Mouse (Mus musculus) lung, postnatal 0 days (tissue): ENCODE measurements around the gene Rhbdd1. TPM values are rescaled to one million over a fixed set of nuclear protein-coding genes. Genes with fewer than 3 reads are reported as not detected.

Source experiments
- ATAC-seq: fragments of 200-750 bp; cut with Nextera tagmentation; 2 replicates; pipeline ENCODE4 v1.8.0; 2017; ENCODE audit warnings: moderate library complexity
- DNase-seq: peaks from one replicate; pipeline ENCODE4 v3.0.0-alpha.2; 2016; ENCODE audit warnings: low spot score
- H3K27ac ChIP-seq: fragments of 300-500 bp; sonication (generic); 2 replicates; pipeline ENCODE4 v1.5.1; 2014; ENCODE audit warnings: antibody characterized with exemption, mild to moderate bottlenecking, low read length, mixed read lengths
- H3K27me3 ChIP-seq: fragments of 300-500 bp; sonication (generic); replicated peaks from 2 replicates; pipeline ENCODE4 v1.6.1; 2014; ENCODE audit warnings: low read length, mixed read lengths; ENCODE audit not compliant: insufficient read depth
- H3K36me3 ChIP-seq: fragments of 300-500 bp; sonication (generic); 2 replicates; pipeline ENCODE4 v1.6.1; 2014; ENCODE audit warnings: low read length, mixed read lengths; ENCODE audit not compliant: insufficient read depth
- H3K4me1 ChIP-seq: fragments of 300-500 bp; sonication (generic); 2 replicates; pipeline ENCODE4 v1.6.1; 2014; ENCODE audit warnings: antibody characterized with exemption, low read depth, low read length, mixed read lengths; ENCODE audit not compliant: insufficient read depth
- H3K4me2 ChIP-seq: fragments of 300-500 bp; sonication (generic); replicated peaks from 2 replicates; pipeline ENCODE4 v1.6.1; 2014; ENCODE audit warnings: low read depth, mild to moderate bottlenecking, low read length, moderate library complexity, mixed read lengths
- H3K4me3 ChIP-seq: fragments of 300-500 bp; sonication (generic); 2 replicates; pipeline ENCODE4 v1.5.1; 2014; ENCODE audit warnings: low read depth, low read length
- H3K9ac ChIP-seq: fragments of 300-500 bp; sonication (generic); replicated peaks from 2 replicates; pipeline ENCODE4 v1.6.1; 2014; ENCODE audit warnings: low read depth, mild to moderate bottlenecking
- H3K9me3 ChIP-seq: fragments of 300-500 bp; sonication (generic); 2 replicates; pipeline ENCODE4 v1.6.1; 2016; ENCODE audit warnings: low read length, mixed read lengths
- CTCF ChIP-seq: IDR thresholded peaks from 2 replicates; pipeline ENCODE4 v1.5.1; 2016; ENCODE audit warnings: antibody characterized with exemption, mild to moderate bottlenecking
- EP300 ChIP-seq: IDR thresholded peaks from 2 replicates; pipeline ENCODE4 v1.6.1; 2016; ENCODE audit warnings: antibody characterized with exemption, mild to moderate bottlenecking, control low read depth
- WGBS: fragments of 180-500 bp; shearing (Covaris S2); extraction: QIAGEN DNeasy Blood & Tissue Kit; methylation state at CpG from one replicate; pipeline ENCODE4 v1.1.7; 2014; 5-methylcytosine and 5-hydroxymethylcytosine counted together
- microRNA-seq: library from miRNA; unstranded; fragments of <30 nt; microRNA quantifications from one replicate; pipeline ENCODE4, GENCODE M21; 2016
- polyA plus RNA-seq: library from polyadenylated mRNA; unstranded; fragments of >200 nt; fragmentation: Nextera tagmentation; extraction: Ambion mirVana; gene quantifications from 2 replicates; pipeline ENCODE4 v1.2.1, GENCODE M21; 2015

Rhbdd1 gene
- polyA plus RNA-seq, 1 experiment from 2014 or later = 7.8 TPM

GRCm38 (mm10) chr1:82486371-82486770, 170.1 kb downstream of the Rhbdd1 start:
- no peaks in the 10 kb centered on the region for H3K9me3 ChIP-seq
- H3K27ac ChIP-seq = no peak overlapping the region
- H3K4me3 ChIP-seq = no peak overlapping the region
- DNase-seq = no peak
- no peak for TF ChIP-seq EP300
- H3K9ac ChIP-seq = no peak overlapping the region
- no peaks in the 10 kb centered on the region for H3K4me1 ChIP-seq
- no peak overlapping the region for H3K4me2 ChIP-seq
- WGBS = 71% methylated on average over 4 of the region's 4 CpGs
- H3K36me3 ChIP-seq = no peaks in the 10 kb centered on the region
- H3K27me3 ChIP-seq = no peaks in the 10 kb centered on the region
- ATAC-seq = no peak

GRCm38 (mm10) chr1:82491954-82492353, 175.7 kb downstream of the Rhbdd1 start:
- Histone ChIP-seq H3K4me1 (no peaks in the 10 kb centered on the region), H3K4me2 (no peak overlapping the region), H3K9ac (no peak overlapping the region), H3K36me3 (no peaks in the 10 kb centered on the region), H3K4me3 (no peak overlapping the region), H3K27ac (no peak overlapping the region), H3K27me3 (no peaks in the 10 kb centered on the region), H3K9me3 (no peaks in the 10 kb centered on the region)
- DNase-seq = no peak
- WGBS = 73% methylated on average over 2 of the region's 2 CpGs
- TF ChIP-seq EP300 (no peak), CTCF (no peak)
- ATAC-seq = no peak

Small RNA genes lying within 50 kb of the gene (microRNA-seq; reads per million reads assigned to microRNA genes)
- not detected for gene Gm22112

Other genes with a start within 250 kb of the Rhbdd1 start
- gene Gm9747, start 83.3 kb upstream of the Rhbdd1 start, polyA plus RNA-seq = 13.3 and 15.5 TPM in 2 replicates
- 4.7 and 5.9 TPM in 2 replicates for gene Irs1, start 25.0 kb upstream of the Rhbdd1 start, polyA plus RNA-seq